Mouse (Mus musculus) right cerebral cortex, adult 2 months (tissue): ENCODE data around the gene Zbtb6.

Experiments
- DNase-seq, 2 experiments: peaks; one replicate each; pipeline ENCODE4 v3.0.0; 2021 to 2022; ENCODE audit warnings: low spot score in 2 of 2

The Zbtb6 gene

DNA sequence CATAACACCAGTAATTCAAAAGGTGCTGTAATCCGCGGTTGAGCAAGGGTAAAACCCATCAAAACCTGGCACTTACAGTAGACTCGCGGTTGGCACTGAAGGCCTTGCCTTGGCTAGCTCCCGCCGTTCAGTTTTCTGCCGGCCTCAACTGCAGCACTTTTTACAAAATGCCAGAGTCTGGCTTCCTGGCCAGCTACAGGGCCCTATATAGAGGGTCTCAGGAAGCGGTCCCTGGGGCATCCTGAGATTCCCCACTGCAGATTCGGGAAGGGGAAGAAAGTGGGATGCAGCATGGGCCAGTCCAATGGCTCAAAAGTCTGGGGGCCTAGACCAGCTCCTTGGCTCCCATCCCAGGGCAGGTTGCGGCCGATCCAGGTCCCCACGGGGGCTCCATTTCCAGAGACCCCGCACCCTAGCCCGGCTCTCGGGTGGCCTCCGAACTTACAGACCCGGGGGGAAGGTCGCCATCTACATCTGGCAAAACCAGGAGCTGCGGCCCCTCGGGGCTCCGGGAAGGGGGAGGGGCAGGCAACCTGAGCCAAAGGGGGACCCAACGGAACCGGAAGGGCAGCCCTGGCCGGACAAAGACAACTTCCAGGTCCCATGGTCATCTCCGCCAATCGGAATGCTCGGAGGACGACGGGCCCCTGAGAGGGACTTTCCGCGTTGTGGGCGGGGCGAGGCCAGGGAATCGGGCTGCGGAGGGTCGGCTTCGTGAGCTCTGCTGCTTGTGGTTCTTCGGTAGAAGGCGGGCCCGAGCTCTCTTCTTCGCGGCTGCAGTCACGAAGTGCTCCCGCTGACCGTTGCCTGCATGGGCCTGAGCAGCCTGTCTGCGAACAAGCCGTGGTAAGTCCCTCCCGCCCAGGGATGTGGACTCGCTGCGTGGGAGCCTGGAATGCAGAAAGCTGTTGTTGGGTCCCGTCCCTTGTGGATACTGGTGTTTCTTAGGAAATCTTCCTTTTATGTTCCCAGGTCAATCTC is at the start of gene Zbtb6, which contains the start of the genes Zbtb26 and Rabgap1:
Zbtb6 (minus strand) TSS at position 561 of the 981 bp plus-strand sequence.
Zbtb26 (minus strand) TSS at position 525 of the 981 bp plus-strand sequence.
Rabgap1 (plus strand) TSS at position 669 of the 981 bp plus-strand sequence.
- peak; percentile 97 to 98 for DNase-seq

- no peak for DNase-seq
These were observed 46.0 kb upstream of the Zbtb6 start for GRCm38 (mm10) chr2:37488956-37489355.

DNA sequence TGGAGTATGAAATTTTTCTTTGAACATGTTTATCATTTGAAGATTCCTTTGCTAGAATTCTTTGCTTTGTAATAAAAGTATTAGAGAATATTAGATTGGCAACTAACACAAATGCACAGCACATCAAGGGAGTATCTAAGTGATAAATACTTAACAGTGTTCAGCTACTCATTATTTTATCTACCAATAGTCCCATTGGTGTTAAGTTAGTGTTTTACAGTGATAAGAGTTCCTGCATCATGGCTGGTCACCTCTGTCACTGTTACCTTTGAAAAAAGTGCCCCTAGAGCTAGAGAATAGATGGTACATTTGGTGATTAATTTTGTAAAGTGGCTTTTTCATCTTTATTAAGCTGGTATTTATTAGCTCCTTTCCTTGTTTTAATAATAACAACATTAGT is 43.4 kb upstream of the Zbtb6 start:
- DNase-seq: no peak

DNA sequence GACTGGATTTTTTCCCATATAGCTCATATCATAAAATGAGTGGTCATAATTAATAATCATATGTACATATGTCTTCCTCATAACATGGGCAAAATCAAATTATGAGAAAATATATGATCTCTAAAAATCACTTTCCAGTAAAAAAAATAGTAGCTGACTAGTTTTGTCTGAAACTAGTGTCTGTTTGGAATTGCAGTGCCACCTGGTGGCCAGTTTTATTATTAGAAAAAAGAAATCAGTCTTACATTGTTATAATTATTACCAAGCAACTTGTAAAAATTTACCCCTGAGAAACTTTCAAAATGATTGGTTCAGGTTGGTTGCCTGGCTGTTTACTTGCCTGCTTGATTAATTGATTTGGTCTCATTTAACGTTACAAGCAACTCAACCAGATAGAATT is 42.4 kb upstream of the Zbtb6 start:
- peak in 1 of 2 experiments; percentile 40 for DNase-seq

DNA sequence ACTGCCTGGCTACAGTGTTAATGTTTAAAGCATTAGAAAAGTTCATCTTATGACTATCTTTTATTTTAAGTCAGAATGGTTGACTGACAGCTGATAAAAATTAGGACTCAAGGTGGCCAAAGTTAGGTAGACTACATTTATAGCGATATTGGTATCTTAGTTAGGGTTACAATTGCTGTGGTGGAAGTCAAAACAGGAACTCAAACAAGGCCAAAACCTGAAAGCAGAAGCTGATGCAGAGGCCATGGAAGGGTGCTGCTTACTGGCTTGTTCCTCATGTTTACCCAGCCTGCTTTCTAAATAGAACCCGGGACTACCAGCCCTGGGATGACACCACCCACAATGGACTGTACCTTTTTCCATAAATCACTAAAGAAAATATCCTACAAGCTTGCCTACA is 41.2 kb upstream of the Zbtb6 start:
- no peak for DNase-seq

DNA sequence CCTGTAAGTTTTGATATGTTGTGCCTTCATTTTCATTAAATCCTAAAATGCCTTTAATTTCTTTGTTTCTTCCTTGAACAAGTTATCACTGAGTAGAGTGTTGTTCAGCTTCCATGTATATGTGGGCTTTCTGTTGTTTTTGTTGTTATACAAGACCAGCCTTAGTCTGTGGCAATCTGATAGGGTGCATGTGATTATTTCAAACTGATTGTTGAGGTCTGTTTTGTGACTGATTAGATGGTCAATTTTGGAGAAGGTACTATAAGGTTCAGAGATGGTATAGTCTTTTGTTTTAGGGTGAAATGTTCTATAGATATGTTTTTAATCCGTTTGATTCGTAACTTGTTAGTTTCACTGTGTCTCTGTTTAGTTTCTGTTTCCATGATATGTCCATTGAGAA is 37.1 kb upstream of the Zbtb6 start:
- no peak for DNase-seq

- DNase-seq: no peak
These were observed 36.6 kb upstream of the Zbtb6 start for GRCm38 (mm10) chr2:37479559-37479958.

DNA sequence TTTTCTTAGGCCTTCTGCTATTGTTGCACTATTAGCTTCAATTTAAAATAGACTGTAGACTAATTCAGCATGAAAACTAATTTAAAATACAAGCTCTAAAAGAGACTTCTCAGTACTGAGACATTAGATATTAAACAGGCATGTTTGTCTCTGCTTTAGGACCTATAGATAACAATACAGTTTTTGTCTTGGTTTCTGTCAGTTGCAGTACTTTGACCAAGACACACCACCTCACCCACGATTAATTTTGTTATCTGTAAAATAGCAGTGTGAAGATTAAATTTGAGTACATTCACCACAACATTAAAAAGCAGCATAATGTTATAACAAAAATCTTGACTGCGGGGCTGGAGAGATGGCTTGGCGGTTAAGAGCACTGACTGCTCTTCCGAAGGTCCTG is 23.3 kb upstream of the Zbtb6 start:
- DNase-seq: no peak

GRCm38 (mm10) chr2:37460707-37461106 is 17.7 kb upstream of the Zbtb6 start:
- no peak for DNase-seq

GRCm38 (mm10) chr2:37452376-37452760 is 9.4 kb upstream of the Zbtb6 start:
- DNase-seq: no peak

GRCm38 (mm10) chr2:37451667-37452375 is 8.8 kb upstream of the Zbtb6 start:
- peak; percentile 89 to 93 for DNase-seq

- no peak for DNase-seq
These were observed 11.4 kb downstream of the Zbtb6 start for GRCm38 (mm10) chr2:37431609-37432008.

DNA sequence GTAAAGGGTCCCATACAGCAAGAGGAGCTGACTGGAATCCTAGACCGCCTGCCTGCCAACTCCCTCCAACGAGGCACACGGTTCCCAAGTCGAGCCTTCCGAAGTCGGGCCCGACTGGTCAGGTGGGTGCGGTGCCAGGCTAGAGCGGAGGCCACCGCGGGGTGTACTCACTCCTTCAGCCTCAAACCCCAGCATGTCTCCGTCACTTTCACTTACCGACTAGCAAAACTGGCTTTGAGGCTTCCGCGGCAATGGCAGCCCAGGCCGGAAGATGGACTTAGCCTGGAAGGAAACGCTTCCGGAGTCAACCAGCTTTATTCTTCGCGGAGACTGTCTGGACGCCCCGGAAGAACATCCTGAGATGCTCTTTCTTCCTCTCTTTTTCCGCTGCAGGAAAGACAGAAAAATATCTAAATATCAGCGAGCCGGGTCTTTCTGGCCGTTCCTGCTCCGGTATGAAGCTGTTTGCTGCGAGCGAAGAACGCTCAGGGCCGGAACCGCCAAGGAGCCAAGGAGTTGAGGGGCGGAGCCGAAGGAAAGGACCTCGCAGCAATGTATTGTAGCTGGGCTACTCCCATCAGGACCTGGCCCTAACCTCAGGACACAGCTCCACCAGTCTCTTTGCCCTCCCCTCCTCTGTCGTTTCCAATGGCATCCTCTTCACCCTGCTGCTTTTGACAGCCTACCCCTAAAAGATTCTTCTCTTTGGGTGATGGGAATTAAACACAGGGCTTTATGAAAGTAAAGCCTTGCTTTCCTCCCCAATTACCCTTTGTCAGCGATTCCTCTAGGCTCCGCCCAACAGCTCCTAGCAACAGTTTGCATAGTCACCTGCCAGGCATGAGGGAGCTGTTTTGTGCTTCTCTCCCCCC is 12.1 kb downstream of the Zbtb6 start:
- DNase-seq: peak; percentile 84 to 87

DNA sequence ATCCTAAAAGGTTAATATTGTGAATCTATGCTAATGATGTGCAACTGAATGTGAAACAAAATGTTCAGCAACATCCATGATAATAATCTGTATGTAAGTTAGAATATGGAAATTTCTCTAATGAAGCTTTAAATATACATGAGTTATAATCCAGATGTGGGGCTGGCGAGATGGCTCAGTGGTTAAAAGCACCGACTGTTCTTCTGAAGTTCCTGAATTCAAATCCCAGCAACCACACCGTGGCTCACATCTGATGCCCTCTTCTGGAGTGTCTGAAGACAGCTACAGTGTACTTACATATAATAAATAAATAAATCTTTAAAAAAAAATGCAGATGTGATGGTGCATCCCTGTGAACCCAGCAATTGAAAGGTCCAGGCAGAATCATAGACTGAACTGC is 19.3 kb downstream of the Zbtb6 start:
- DNase-seq: no peak

GRCm38 (mm10) chr2:37422306-37423304 is 20.4 kb downstream of the Zbtb6 start, which contains the start of gene Rc3h2:
Gene Rc3h2, minus strand, starts transcription at chr2:37422903.
- peak; percentile 93 to 95 for DNase-seq

DNA sequence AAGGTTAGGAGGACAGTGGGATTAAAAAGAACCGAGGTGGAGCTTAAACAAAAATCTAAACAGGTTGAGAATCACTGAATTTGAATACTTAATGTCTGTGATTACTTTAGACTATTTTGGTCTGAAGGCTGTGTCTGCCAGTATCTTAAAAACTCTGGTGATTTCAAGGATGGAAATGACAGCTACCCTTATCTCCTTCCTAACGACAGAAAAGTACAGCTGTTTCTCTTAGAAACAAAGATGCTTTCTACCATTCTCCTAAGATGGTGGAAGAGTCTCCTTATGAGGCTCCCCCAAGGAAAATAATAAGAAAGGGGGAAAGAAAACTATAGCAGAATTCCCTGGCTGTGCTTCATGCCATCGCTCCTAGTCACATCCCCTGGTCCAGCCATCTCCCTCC is 21.1 kb downstream of the Zbtb6 start:
- DNase-seq: no peak

DNA sequence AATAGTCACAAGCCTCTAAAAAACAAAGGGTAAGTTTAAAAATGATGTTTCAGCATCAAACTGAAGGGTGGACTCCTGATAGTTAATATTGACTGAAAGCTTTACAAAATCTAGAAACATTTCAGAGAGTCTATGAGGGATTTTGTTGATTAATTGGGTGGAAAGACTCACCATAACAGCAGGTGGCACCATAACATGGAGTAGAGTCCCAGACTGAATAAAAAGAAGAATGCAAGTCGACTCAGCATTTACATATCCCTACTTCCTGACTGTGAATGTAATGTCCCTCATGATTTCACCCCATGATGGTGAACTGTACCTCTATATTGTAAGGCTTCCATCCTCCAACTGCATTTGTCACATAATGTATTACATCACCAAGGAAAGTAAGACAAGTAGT is 47.4 kb downstream of the Zbtb6 start:
- no peak for DNase-seq

- DNase-seq: peak; percentile 31 to 32
These were observed 60.0 kb downstream of the Zbtb6 start for GRCm38 (mm10) chr2:37382921-37383320.

DNA sequence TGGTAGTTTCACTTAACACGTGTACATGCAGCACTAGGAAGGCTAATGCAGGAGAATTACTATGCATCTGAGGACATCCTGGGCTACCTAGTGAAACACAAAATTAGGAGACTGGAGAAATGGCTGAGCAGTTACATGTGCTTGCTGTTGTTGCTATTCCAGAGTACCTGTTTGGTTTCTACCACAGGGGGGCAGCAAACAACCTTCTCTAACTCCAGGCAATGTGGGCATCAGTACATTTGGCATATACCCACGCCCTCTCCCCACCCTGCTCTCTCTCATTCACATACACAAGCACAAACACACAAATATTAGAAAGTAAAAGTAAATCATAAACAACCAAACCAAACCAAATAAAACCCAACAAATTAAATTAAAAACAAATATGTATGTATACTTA is 62.8 kb downstream of the Zbtb6 start:
- peak; percentile 68 to 72 for DNase-seq

GRCm38 (mm10) chr2:37376018-37376417 is 67.0 kb downstream of the Zbtb6 start:
- DNase-seq: no peak
